Mouse (Mus musculus) olfactory bulb, adult 2 months (tissue): ENCODE measurements around the gene Tcf7l1. TPM values are rescaled to one million over a fixed set of nuclear protein-coding genes. Genes with fewer than 3 reads are reported as not detected.
"Not testable (repeated sequence)": the region's sequence is repeated elsewhere in the genome, so short reads cannot be mapped to it uniquely, and the experiment has no call there.

ENCODE experiments used
- H3K27ac ChIP-seq: fragments of 200-500 bp; 2 replicates; pipeline ENCODE4 v1.5.1; 2012; ENCODE audit warnings: low read depth, low read length; ENCODE audit not compliant: insufficient read depth
- H3K4me1 ChIP-seq: fragments of 200-500 bp; 2 replicates; pipeline ENCODE4 v1.6.1; 2012; ENCODE audit warnings: low read length; ENCODE audit not compliant: control insufficient read depth, insufficient read depth
- H3K4me3 ChIP-seq: fragments of 200-500 bp; 2 replicates; pipeline ENCODE4 v1.5.1; 2012; ENCODE audit warnings: mild to moderate bottlenecking, low read depth, low read length, moderate library complexity; ENCODE audit not compliant: insufficient read depth
- CTCF ChIP-seq: fragments of 200-500 bp; IDR thresholded peaks from 2 replicates; pipeline ENCODE4 v1.5.1; 2012; ENCODE audit warnings: low read depth, mild to moderate bottlenecking, low read length, moderate library complexity; ENCODE audit not compliant: insufficient read depth
- POLR2A ChIP-seq: fragments of 200-500 bp; IDR thresholded peaks from 2 replicates; pipeline ENCODE4 v1.6.1; 2012; ENCODE audit warnings: mild to moderate bottlenecking, low read depth, low read length, moderate library complexity; ENCODE audit not compliant: insufficient read depth
- WGBS: fragments of 180-500 bp; shearing (Covaris S2); methylation state at CpG from one replicate; pipeline ENCODE4 v1.1.7; 2018; 5-methylcytosine and 5-hydroxymethylcytosine counted together
- polyA plus RNA-seq: library from polyadenylated mRNA; stranded (reverse); fragments of >200 nt; gene quantifications from 2 replicates; pipeline ENCODE4 v1.2.4, GENCODE M21; 2012; ENCODE audit warnings: low replicate concordance; ENCODE audit not compliant: missing spikeins, insufficient read depth, insufficient read length

The Tcf7l1 gene
- not detected in 2 replicates for polyA plus RNA-seq

DNA sequence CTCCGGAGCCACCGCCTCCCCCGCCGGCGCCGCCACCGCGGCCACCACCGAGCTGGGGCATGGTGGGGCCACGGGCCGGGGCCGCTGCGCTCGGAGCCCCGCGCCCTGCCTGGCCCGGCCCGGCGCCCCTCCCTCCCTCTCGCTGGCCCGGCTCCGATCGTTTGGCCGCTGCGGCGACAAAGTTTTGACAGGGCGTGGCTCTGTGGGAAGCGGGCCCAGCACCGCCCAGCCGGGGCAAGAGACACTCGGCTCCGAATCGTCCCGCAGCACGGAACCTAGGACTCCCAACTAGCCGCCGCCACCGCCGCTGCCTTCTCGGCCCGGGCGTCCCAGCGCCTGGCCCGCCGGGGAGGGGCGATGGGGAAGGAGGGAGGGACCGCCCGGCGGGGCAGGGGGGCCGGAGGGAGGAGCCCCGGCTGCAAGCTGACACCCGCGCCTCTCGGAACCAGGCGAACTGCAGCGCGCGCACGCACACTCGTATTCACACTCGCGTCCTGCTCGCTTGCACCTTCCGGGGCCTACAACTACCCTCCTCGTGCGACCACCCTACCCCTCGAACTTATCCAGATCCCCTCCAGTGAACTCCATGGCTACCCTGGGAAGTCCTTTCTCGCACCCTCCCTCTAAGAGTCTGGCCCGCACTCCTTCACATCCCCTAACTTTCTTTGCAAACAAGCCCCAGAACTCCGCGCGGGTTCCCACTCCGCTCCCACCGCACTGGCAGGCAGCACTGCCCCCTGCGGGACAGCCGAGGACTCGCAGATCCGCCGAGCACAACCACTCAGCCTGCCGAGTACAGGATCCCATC is at the start of gene Tcf7l1:
Gene Tcf7l1 (minus strand): TSS at position 363 of the 808 bp plus-strand sequence.
- no peak for TF ChIP-seq POLR2A
- TF ChIP-seq CTCF = peak; percentile 95
- 1% methylated on average over 72 of the region's 80 CpGs for WGBS
- Histone ChIP-seq H3K27ac (no peak within 1 kb of the TSS), H3K4me1 (peaks cover 17% of the 10 kb centered on the region), H3K4me3 (peak within 1 kb of the TSS; percentile 55)

DNA sequence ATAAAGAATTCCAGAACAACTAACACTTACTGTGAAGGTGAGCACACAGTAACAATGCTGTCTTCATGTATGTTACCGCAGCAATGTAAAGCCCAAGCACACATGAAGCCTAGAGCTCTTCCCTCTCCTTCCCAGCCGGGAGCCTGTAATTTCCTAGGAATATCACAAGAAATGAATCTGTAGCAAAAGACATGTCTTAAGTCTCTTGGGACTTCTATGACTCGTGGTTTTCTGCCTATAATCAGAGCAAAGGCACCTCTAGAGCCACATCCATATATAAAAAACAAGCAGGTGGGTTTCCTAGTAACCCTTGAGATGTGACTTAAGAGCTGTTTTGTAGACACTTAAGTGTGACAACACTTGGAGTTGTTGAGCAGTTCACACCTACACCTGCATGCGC is 48.7 kb upstream of the Tcf7l1 start:
- WGBS = 89% methylated on average over 4 of the region's 4 CpGs
- no peak for TF ChIP-seq POLR2A
- Histone ChIP-seq H3K4me1 (peaks cover 5% of the 10 kb centered on the region), H3K27ac (no peak overlapping the region), H3K4me3 (no peak overlapping the region)

DNA sequence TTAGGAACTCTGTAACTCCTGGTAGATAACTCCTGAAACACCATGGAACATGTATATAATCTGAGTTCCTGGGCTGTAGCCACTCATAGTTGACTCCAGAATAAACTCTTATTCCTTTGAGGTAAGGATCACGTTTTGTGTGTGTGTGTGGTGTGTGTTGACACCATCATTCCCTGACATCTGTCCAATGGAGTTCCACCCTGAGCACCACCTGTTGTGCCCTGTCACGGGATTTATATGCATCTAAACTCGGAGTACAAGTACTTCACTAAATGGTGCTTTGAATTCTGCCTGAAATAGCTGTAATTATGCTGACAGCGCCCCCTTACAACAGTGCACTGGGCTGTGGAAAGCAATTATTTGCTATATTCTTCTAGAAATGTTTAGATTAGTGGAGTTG is 45.5 kb upstream of the Tcf7l1 start:
- no peak for TF ChIP-seq POLR2A
- no peak for TF ChIP-seq CTCF
- Histone ChIP-seq H3K4me3 (no peak overlapping the region), H3K27ac (no peak overlapping the region), H3K4me1 (peaks cover 3% of the 10 kb centered on the region)
- WGBS = 16% methylated on average over 4 of the region's 4 CpGs

DNA sequence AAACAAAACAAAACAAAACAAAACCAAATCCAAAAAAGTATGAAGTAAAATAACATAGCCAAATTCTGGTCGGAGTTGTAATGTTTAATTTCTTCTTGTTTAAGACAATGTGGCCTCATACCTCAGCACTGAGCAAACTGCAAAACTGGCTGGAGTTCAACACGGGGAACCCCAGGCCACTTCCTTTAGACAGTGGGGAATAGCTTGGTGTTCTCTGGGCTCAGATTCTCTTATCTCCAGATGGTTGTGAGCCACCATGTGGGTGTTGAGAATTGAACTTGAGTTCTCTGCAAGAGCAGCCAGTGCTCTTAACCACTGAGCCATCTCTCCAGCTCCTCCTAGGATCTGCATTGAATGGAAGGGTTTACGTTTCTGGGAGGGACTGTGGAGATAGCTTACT is 42.8 kb upstream of the Tcf7l1 start:
- Histone ChIP-seq H3K4me1 (peaks cover 3% of the 10 kb centered on the region), H3K27ac (no peak overlapping the region), H3K4me3 (no peak overlapping the region)
- WGBS = 73% methylated on average over 3 of the region's 3 CpGs
- TF ChIP-seq POLR2A (no peak), CTCF (no peak)

DNA sequence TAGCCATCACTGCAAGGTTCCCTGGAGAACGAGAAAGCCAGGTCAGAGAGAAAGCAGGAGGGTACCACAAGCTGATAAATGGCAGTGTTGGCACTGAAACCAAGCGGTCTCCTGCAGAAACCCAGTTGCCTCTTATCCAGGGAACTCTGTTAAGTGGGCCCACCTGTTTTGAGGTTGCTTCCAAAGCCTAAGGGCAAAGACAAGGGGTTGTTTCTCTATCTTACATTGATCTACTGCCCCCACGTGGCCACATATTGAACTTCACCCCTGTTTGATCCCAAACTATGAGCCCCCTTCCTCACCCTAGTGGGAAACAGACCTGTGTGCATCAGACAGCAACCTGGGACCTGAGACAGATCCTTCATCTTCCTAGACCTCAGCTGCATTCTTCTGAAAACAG is 42.2 kb upstream of the Tcf7l1 start:
- Histone ChIP-seq H3K27ac (no peak overlapping the region), H3K4me1 (peaks cover 3% of the 10 kb centered on the region), H3K4me3 (no peak overlapping the region)
- no peak for TF ChIP-seq POLR2A
- no peak for TF ChIP-seq CTCF
- 38% methylated on average over 3 of the region's 3 CpGs for WGBS

DNA sequence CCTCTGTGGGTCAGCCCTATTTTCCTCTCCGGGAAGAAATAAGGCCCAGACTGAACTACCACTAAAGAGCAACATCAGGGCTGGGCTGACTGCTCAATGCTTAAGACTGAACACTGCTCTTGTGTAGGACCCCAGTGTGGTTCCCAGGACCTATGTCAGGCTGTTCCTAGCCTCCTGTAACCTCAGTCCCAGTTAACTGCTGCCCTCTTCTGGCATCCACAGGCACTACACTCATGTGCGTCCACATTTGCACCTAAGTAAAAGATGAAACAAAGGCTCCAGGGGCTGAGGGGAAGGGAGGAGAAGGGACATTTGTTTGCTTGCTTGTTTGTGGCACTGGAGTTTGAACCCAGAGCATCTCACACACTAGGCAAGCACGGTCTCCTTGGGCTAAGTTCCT is 39.8 kb upstream of the Tcf7l1 start:
- peaks cover 8% of the 10 kb centered on the region for H3K4me1 ChIP-seq
- no peak overlapping the region for H3K27ac ChIP-seq
- H3K4me3 ChIP-seq = no peak overlapping the region
- 81% methylated on average over 3 of the region's 3 CpGs for WGBS
- no peak for TF ChIP-seq POLR2A
- TF ChIP-seq CTCF = no peak

DNA sequence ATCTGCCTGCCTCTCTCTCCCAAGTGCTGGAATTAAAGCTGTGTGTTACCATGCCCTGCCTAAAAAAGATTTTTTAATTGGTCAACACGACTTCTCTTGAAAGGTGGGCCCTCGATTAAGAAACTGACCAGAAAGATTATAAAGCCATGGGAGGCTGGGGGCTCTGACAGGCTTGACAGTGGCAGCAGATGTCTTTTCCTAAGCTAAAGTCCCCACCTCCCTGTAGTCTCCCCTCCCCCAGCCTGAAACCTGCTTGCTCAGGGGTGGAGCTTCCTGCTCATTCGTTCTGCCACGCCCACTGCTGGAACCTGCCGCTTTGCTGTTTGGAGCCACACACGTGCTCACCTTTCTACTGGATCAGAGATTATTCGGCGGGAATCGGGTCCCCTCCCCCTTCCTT is 39.0 kb upstream of the Tcf7l1 start:
- H3K4me1 ChIP-seq, H3K4me3 ChIP-seq, H3K27ac ChIP-seq: not testable (repeated sequence)
- WGBS = 17% methylated on average over 9 of the region's 9 CpGs

DNA sequence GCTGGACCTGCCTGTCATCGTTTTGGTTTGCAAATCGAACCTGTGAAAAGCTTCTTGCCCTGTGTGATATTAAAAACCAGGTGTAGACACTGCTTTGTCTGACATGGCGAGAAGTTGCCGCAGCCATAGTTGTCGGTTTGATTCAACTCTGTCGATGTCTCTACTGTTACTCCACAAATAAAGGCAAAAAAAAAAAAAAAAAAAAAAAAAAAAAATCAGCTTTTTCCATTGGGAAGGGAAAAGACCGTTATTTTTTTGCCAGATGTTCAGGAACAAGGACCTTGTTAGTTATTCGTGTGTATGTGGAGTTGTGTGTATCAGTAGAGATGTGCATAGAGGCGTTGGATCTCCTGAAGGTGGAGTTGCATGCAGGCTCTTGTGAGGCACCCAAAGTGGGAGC is 36.7 kb upstream of the Tcf7l1 start:
- TF ChIP-seq POLR2A = no peak
- no peak for TF ChIP-seq CTCF
- Histone ChIP-seq H3K27ac (no peak overlapping the region), H3K4me1 (peaks cover 8% of the 10 kb centered on the region), H3K4me3 (no peak overlapping the region)
- WGBS = 57% methylated on average over 9 of the region's 9 CpGs

DNA sequence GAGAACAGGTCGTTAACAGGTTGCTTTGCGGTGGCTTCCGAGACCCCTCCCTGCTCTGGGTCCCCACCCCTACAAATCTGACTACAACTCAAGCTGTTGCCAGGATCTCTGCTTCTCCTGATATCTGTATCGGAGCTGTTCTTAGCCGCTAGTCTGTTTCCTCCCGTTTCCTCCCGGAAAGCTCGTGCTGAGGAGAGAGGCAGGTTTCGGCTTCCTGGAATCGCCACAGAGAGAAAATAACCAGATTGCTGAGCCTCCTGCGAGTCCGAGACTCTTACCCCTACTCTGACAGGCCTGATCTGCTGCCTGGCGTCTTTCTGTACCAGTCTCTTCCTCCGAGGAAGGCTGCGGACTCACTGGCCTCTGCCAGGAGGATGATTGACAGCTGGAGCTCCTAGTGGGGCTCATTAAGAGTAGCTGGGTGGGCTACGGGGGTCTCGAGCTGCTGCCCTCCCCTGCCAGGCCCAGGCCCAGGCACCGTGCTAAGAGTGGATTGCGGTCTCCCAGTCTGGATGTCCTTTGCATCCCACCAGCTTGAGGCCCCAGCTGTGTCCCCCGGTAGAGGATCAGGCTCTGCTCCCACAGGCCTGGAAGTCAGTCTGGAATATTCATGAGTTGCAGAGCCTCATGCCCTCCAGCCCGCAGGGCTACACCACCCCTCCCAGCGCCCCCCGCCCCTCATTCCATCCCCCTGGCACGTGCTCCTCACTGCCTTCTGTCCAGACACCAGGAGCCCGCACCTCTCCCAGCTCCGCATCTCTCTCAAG is 36.1 kb upstream of the Tcf7l1 start:
- 15% methylated on average over 26 of the region's 26 CpGs for WGBS
- Histone ChIP-seq H3K27ac (no peak overlapping the region), H3K4me1 (peaks cover 8% of the 10 kb centered on the region), H3K4me3 (no peak overlapping the region)
- no peak for TF ChIP-seq POLR2A
- no peak for TF ChIP-seq CTCF
